Mouse (Mus musculus) MEL (cell line): Measurements from ENCODE around the gene Cyfip2.

ENCODE experiments used
- CTCF ChIP-seq, 3 experiments: IDR thresholded peaks in 2 of 3; conservative IDR thresholded peaks in 1 of 3; 2 replicates each; pipeline ENCODE4 v1.5.1; 2011 to 2012; ENCODE audit warnings: low read length in 3 of 3, low read depth in 2 of 3, mild to moderate bottlenecking in 2 of 3, improper control_type of control experiment in 1 of 3, inconsistent platforms in 1 of 3, mixed read lengths in 1 of 3, moderate library complexity in 1 of 3; ENCODE audit not compliant: control insufficient read depth in 1 of 3, insufficient read depth in 1 of 3, poor library complexity in 1 of 3, severe bottlenecking in 1 of 3
- TAL1 ChIP-seq: IDR thresholded peaks from 2 replicates; pipeline ENCODE4 v1.6.1; 2012; ENCODE audit warnings: mild to moderate bottlenecking, inconsistent platforms, low read length, moderate library complexity, mixed read lengths
- ZKSCAN1 ChIP-seq: IDR thresholded peaks from 2 replicates; pipeline ENCODE4 v1.6.1; 2012; ENCODE audit warnings: low read depth, mild to moderate bottlenecking, inconsistent platforms, low read length, improper control_type of control experiment, moderate library complexity

DNA sequence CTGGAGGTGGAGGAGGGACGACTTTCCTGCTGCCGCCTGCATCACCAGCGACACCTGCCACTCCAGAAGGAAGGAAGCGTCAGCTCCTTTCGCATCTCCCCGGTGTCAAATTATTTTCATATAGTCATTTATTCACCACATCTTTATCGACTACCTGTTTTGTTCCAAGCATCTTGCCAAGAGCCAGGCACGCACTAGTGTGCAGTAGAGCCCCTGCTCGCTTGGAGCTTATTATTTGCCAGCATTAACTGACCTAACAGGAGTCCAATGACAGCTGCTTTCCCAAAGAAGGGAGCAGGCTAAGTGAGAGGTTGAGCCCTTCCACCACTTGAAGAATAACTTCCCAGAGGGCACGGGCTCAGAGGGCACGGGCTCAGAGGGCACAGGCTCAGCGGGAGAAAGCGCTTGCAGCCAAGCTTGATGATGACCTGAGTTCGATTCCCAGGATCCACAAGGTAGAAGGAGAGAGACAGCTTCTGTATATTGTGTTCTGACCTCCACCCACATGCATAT, at the start of gene Cyfip2:
- TF ChIP-seq CTCF (IDR thresholded peaks at IDR 0.05 in 2 of 3, conservative IDR thresholded peaks at IDR 0.05 in 1 of 3; ENCODE audit: control insufficient read depth in 1 of 3, insufficient read depth in 1 of 3, low read depth in 2 of 3, low read length in 3 of 3, poor library complexity in 1 of 3, severe bottlenecking in 1 of 3) (no peak), TAL1 (no peak), ZKSCAN1 (no peak)
